27 mouse cellular contexts compared by ENCODE assay signal in the genomic region with DNA sequence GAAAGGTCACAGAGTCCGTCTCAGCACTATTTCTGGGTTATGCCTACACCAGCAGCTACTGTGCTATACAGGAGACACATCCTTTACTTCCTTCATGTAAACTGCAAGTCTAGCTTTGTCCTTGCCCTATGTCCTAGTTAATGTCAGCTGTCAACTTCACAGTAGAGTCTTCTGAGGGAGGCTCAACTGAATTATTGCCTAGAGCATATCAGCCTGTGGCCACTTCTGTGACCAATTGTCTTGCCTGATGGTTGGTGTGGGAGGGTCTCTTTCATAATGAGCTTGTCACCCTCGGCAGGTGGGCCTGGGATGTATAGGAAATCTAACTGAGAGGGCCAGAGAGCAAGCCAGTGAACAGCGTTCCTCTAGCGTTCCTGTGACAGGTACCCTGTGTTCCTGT. TPM values are rescaled to one million over a fixed set of nuclear protein-coding genes. Genes with fewer than 3 reads are reported as not detected.
DNase-seq lines count a peak whose midpoint lies in the region; ATAC-seq and TF ChIP-seq lines count a peak whose summit lies in the region.
"Had no signal": no experiment of that assay in that cellular context is flagged by ENCODE, and none has a peak within 500 bp of the region (broad histone marks: within the 10 kb centered on the region; RNA-seq: fewer than 3 reads in every experiment).

No protein-coding gene starts in this region.

- WGBS in liver, embryonic 13.5 days (ENCODE audit: insufficient replicate concordance), result 68% methylated on average over 4 of the region's 4 CpGs
- WGBS in liver, embryonic 16.5 days (ENCODE audit: insufficient replicate concordance), result 72% methylated on average over 4 of the region's 4 CpGs

- no peak for TF ChIP-seq EP300 in MEL (IDR thresholded peaks at IDR 0.05; ENCODE audit: low read depth in 1 of 2, low read length in 2 of 2)

- peak overlapping the region; percentile 44 for H3K4me2 ChIP-seq in liver, embryonic 13.5 days
- no peak overlapping the region for H3K4me2 ChIP-seq in liver, embryonic 16.5 days (ENCODE audit: low read depth, low read length)
- H3K4me2 ChIP-seq: forebrain, embryonic 13.5 days; heart, embryonic 12.5 days; heart, embryonic 15.5 days; hindbrain, embryonic 14.5 days had no signal

- TF ChIP-seq POLR2A in MEL (IDR thresholded peaks at IDR 0.05; ENCODE audit: control insufficient read depth in 1 of 2, insufficient read depth in 1 of 2, low read depth in 1 of 2, low read length in 2 of 2, poor library complexity in 1 of 2), result no peak

- no peaks in the 10 kb centered on the region for H3K9me3 ChIP-seq in MEL (replicated peaks; ENCODE audit: insufficient read depth, low read length)
- H3K9me3 ChIP-seq in liver, embryonic 13.5 days (replicated peaks), result no peaks in the 10 kb centered on the region
- no peaks in the 10 kb centered on the region for H3K9me3 ChIP-seq in liver, embryonic 16.5 days (replicated peaks; ENCODE audit: control insufficient read depth, low read length)
- H3K9me3 ChIP-seq: forebrain, embryonic 10.5 days; forebrain, embryonic 13.5 days; heart, embryonic 12.5 days; heart, embryonic 15.5 days had no signal

- H3K27me3 ChIP-seq in MEL (ENCODE audit: control insufficient read depth in 1 of 2, insufficient read depth in 2 of 2, low read length in 2 of 2), result no peaks in the 10 kb centered on the region
- no peaks in the 10 kb centered on the region for H3K27me3 ChIP-seq in liver, embryonic 13.5 days
- H3K27me3 ChIP-seq in liver, embryonic 16.5 days (ENCODE audit: control insufficient read depth, insufficient read depth, low read depth, low read length), result no peaks in the 10 kb centered on the region
- H3K27me3 ChIP-seq: forebrain, embryonic 13.5 days; heart, embryonic 12.5 days; heart, embryonic 15.5 days had no signal

- peak overlapping the region; percentile 59 for H3K9ac ChIP-seq in MEL (ENCODE audit: control insufficient read depth, low read depth, low read length, poor library complexity, severe bottlenecking)
- H3K9ac ChIP-seq in liver, embryonic 13.5 days, result peak overlapping the region; percentile 37; the same call in 1 of the 2 replicates
- no peak overlapping the region for H3K9ac ChIP-seq in liver, embryonic 16.5 days (ENCODE audit: low read depth, low read length)
- H3K9ac ChIP-seq: forebrain, embryonic 13.5 days; heart, embryonic 12.5 days; heart, embryonic 15.5 days; hindbrain, embryonic 14.5 days had no signal

- peak; percentile 77 for DNase-seq in heart, adult 11 months
- DNase-seq in heart, postnatal 36 days, result no peak
- DNase-seq in MEL (ENCODE audit: low read depth, low spot score), result no peak
- DNase-seq in liver, embryonic 13.5 days, result no peak
- DNase-seq in gastrocnemius, adult 8-10 months (ENCODE audit: low spot score in 2 of 2), result no peak
- DNase-seq in ovary, postnatal 36 days (ENCODE audit: low spot score), result no peak
- DNase-seq: adrenal gland, adult 8-10 months; adrenal gland, postnatal 25 days; B cell, adult 2 months; cerebellum, adult 11-12 months; cerebellum, adult 8-10 months; cerebellum, postnatal 14 days; gastrocnemius, postnatal 10 days; heart, adult 18-20 months; heart, postnatal 10 days; heart, postnatal 4 days had no signal

- H3K4me1 ChIP-seq in MEL (ENCODE audit: control insufficient read depth in 1 of 2, insufficient read depth in 2 of 2, low read length in 2 of 2), result peaks cover 23 to 33% of the 10 kb centered on the region in 2 experiments
- peaks cover 62% of the 10 kb centered on the region for H3K4me1 ChIP-seq in liver, embryonic 13.5 days (replicated peaks)
- H3K4me1 ChIP-seq in liver, embryonic 16.5 days (ENCODE audit: control insufficient read depth, low read depth, low read length), result peaks cover 37% of the 10 kb centered on the region
- H3K4me1 ChIP-seq: forebrain, embryonic 13.5 days had no signal

- TF ChIP-seq RAD21 in MEL (IDR thresholded peaks at IDR 0.05; ENCODE audit: low read depth, low read length), result no peak

- ATAC-seq in liver, embryonic 13.5 days (ENCODE audit: low read depth), result no peak
- ATAC-seq in liver, embryonic 16.5 days (ENCODE audit: low read depth), result no peak
- no peak for ATAC-seq in CD4-positive, CD25-positive, alpha-beta regulatory T cell, adult 4 months
- ATAC-seq: activated CD4-positive, CD25-positive, alpha-beta regulatory T cell, adult 4 months; forebrain, embryonic 13.5 days; forebrain, embryonic 16.5 days; hindbrain, postnatal 0 days; inflammation-experienced regulatory T-cells, adult 6 months had no signal

- H3K36me3 ChIP-seq in MEL (ENCODE audit: control insufficient read depth in 1 of 2, insufficient read depth in 2 of 2, low read length in 2 of 2), result peaks cover 10 to 48% of the 10 kb centered on the region in 2 experiments
- H3K36me3 ChIP-seq in liver, embryonic 13.5 days, result no peaks in the 10 kb centered on the region
- H3K36me3 ChIP-seq in liver, embryonic 16.5 days (ENCODE audit: control insufficient read depth, insufficient read depth), result no peaks in the 10 kb centered on the region
- H3K36me3 ChIP-seq: forebrain, embryonic 10.5 days had no signal

- peak overlapping the region in 1 of 2 experiments; percentile 6; a peak in 1 of 4 replicates for H3K4me3 ChIP-seq in MEL (ENCODE audit: control insufficient read depth in 1 of 2, insufficient read depth in 1 of 2, low read depth in 2 of 2, low read length in 2 of 2)
- H3K4me3 ChIP-seq in liver, embryonic 13.5 days (replicated peaks), result no peak overlapping the region
- H3K4me3 ChIP-seq in liver, embryonic 16.5 days (ENCODE audit: low read depth, low read length), result no peak overlapping the region
- H3K4me3 ChIP-seq: forebrain, embryonic 10.5 days; forebrain, embryonic 13.5 days; heart, embryonic 12.5 days; heart, embryonic 15.5 days had no signal

- peak overlapping the region; percentile 98 for H3K27ac ChIP-seq in MEL (ENCODE audit: control insufficient read depth, low read depth, low read length)
- peak overlapping the region; percentile 90 for H3K27ac ChIP-seq in liver, embryonic 13.5 days
- peak overlapping the region; percentile 76 for H3K27ac ChIP-seq in liver, embryonic 16.5 days (ENCODE audit: low read length)
- H3K27ac ChIP-seq: forebrain, embryonic 10.5 days; forebrain, embryonic 13.5 days; heart, embryonic 15.5 days; hindbrain, embryonic 14.5 days; hindbrain, postnatal 0 days had no signal

- no peak for TF ChIP-seq CTCF in MEL (IDR thresholded peaks at IDR 0.05 in 2 of 3, conservative IDR thresholded peaks at IDR 0.05 in 1 of 3; ENCODE audit: control insufficient read depth in 1 of 3, insufficient read depth in 1 of 3, low read depth in 2 of 3, low read length in 3 of 3, poor library complexity in 1 of 3, severe bottlenecking in 1 of 3)

- peaks cover 1% of the 10 kb centered on the region; the same call in 1 of the 2 replicates for H3K79me2 ChIP-seq in MEL (ENCODE audit: control insufficient read depth, insufficient read depth, low read length, poor library complexity)

- intact Hi-C loops in heart, postnatal 36 days (cut with DNase I), result loop anchor here (5.0 kb wide), 1 partner anchor 69 kb away; a partner anchor contains a TSS

TF ChIP-seq in MEL, 35 proteins besides CTCF, POLR2A, EP300 and RAD21 (continues in another document):
- TF ChIP-seq GATA1 (IDR thresholded peaks at IDR 0.05; ENCODE audit: low read depth, low read length) (no peak), KAT2A (conservative IDR thresholded peaks at IDR 0.05; ENCODE audit: low read depth, low read length) (no peak), BHLHE40 (IDR thresholded peaks at IDR 0.05; ENCODE audit: borderline replicate concordance, low read depth, low read length) (no peak), MAZ (IDR thresholded peaks at IDR 0.05; ENCODE audit: low read depth, low read length) (no peak), SMC3 (IDR thresholded peaks at IDR 0.05; ENCODE audit: low read depth, low read length) (no peak), UBTF (IDR thresholded peaks at IDR 0.05; ENCODE audit: borderline replicate concordance, insufficient read depth, low read depth, low read length) (no peak), TAL1 (IDR thresholded peaks at IDR 0.05; ENCODE audit: low read length) (no peak), CHD2 (IDR thresholded peaks at IDR 0.05; ENCODE audit: low read length) (no peak), USF2 (IDR thresholded peaks at IDR 0.05; ENCODE audit: borderline replicate concordance in 1 of 2, insufficient read depth in 1 of 2, low read depth in 1 of 2, low read length in 2 of 2) (no peak), ZC3H11A (IDR thresholded peaks at IDR 0.05; ENCODE audit: low read depth, low read length) (no peak), HCFC1 (IDR thresholded peaks at IDR 0.05; ENCODE audit: low read depth, low read length) (no peak)

RNA-seq across cellular contexts. Expression of a gene that starts 11.7 kb away (rescaled TPM):
- 1 to 10 TPM; 2.6 to 3.0 TPM for total RNA-seq in heart, postnatal 36 days (2021)
- total RNA-seq in MEL (2012; rRNA removed), result 22.5 and 25.1 TPM in 2 replicates
- 10 to 100 TPM in 1 of 2 experiments, not detected in 1; 18.5 TPM for polyA plus RNA-seq in MEL (2012; ENCODE audit: insufficient read depth in 1 of 2, insufficient read length in 2 of 2, low read depth in 1 of 2, low replicate concordance in 2 of 2, missing spikeins in 1 of 2)
- polyA plus RNA-seq in liver, embryonic 13.5 days (2015; fragmentation: Nextera tagmentation; extraction: Ambion mirVana), result 6.8 TPM in 2 replicates
- 5.6 and 6.1 TPM in 2 replicates for polyA plus RNA-seq in liver, embryonic 16.5 days (2015; fragmentation: Nextera tagmentation; extraction: Ambion mirVana)
- total RNA-seq in gastrocnemius, adult 8-10 months (2022), result 1 to 10 TPM; 3.0 to 4.8 (median 3.6) TPM
- polyA plus RNA-seq in CD4-positive, CD25-positive, alpha-beta regulatory T cell, adult 4 months (2017; shearing (Covaris generic)), result 1 to 10 TPM; 7.4 to 8.1 TPM

RNA-seq across cellular contexts. Expression of a gene that starts 11.8 kb away (rescaled TPM):
- 10 to 100 TPM; 37.8 to 42.5 TPM for total RNA-seq in heart, postnatal 36 days (2021)
- 152 and 162 TPM in 2 replicates for total RNA-seq in MEL (2012; rRNA removed)
- polyA plus RNA-seq in MEL (2012; ENCODE audit: insufficient read depth in 1 of 2, insufficient read length in 2 of 2, low read depth in 1 of 2, low replicate concordance in 2 of 2, missing spikeins in 1 of 2), result 100 to 1,000 TPM in 1 of 2 experiments, not detected in 1; 117 TPM
- polyA plus RNA-seq in liver, embryonic 13.5 days (2015; fragmentation: Nextera tagmentation; extraction: Ambion mirVana), result 63.7 and 64.5 TPM in 2 replicates
- polyA plus RNA-seq in liver, embryonic 16.5 days (2015; fragmentation: Nextera tagmentation; extraction: Ambion mirVana), result 58.2 and 60.6 TPM in 2 replicates
- total RNA-seq in gastrocnemius, adult 8-10 months (2022), result 10 to 100 TPM; 22.1 to 28.5 (median 25.5) TPM
- 100 to 1,000 TPM; 100 to 103 TPM for polyA plus RNA-seq in CD4-positive, CD25-positive, alpha-beta regulatory T cell, adult 4 months (2017; shearing (Covaris generic))

RNA-seq across cellular contexts. Expression of a gene that starts 27.2 kb away (rescaled TPM):
- total RNA-seq in heart, postnatal 36 days (2021), result 10 to 100 TPM; 32.2 to 35.5 TPM
- total RNA-seq in MEL (2012; rRNA removed), result 15.4 and 16.4 TPM in 2 replicates
- polyA plus RNA-seq in MEL (2012; ENCODE audit: insufficient read depth in 1 of 2, insufficient read length in 2 of 2, low read depth in 1 of 2, low replicate concordance in 2 of 2, missing spikeins in 1 of 2), result 10 to 100 TPM in 1 of 2 experiments, not detected in 1; 23.3 TPM
- polyA plus RNA-seq in liver, embryonic 13.5 days (2015; fragmentation: Nextera tagmentation; extraction: Ambion mirVana), result 24.7 and 25.6 TPM in 2 replicates
- 12.0 and 12.6 TPM in 2 replicates for polyA plus RNA-seq in liver, embryonic 16.5 days (2015; fragmentation: Nextera tagmentation; extraction: Ambion mirVana)
- total RNA-seq in gastrocnemius, adult 8-10 months (2022), result 100 to 1,000 TPM; 103 to 147 (median 134) TPM
- 1 to 10 TPM; 2.2 to 3.5 TPM for polyA plus RNA-seq in CD4-positive, CD25-positive, alpha-beta regulatory T cell, adult 4 months (2017; shearing (Covaris generic))
